Mouse (Mus musculus) spleen, adult 2 months (tissue): ENCODE results near the gene Bag6. TPM values are rescaled to one million over a fixed set of nuclear protein-coding genes. Genes with fewer than 3 reads are reported as not detected.

Experiments used
- DNase-seq, 2 experiments: peaks; one replicate each; pipeline versions ENCODE4 v3.0.0 to v3.0.0-alpha.2; 2012 to 2021; ENCODE audit warnings: low spot score in 2 of 2, low read depth in 1 of 2
- H3K27ac ChIP-seq: fragments of 200-500 bp; 2 replicates; pipeline ENCODE4 v1.5.1; 2012; ENCODE audit warnings: low read length, inconsistent platforms; ENCODE audit not compliant: insufficient read depth
- H3K27me3 ChIP-seq: fragments of 200-500 bp; 2 replicates; pipeline ENCODE4 v1.6.1; 2012; ENCODE audit warnings: mild to moderate bottlenecking, moderate library complexity, low read length, inconsistent platforms; ENCODE audit not compliant: control insufficient read depth, insufficient read depth
- H3K36me3 ChIP-seq: fragments of 200-500 bp; 2 replicates; pipeline ENCODE4 v1.6.1; 2012; ENCODE audit warnings: mild to moderate bottlenecking, low read length, inconsistent platforms; ENCODE audit not compliant: control insufficient read depth, insufficient read depth
- H3K4me1 ChIP-seq: fragments of 200-500 bp; 2 replicates; pipeline ENCODE4 v1.6.1; 2011; ENCODE audit warnings: inconsistent platforms; ENCODE audit not compliant: control insufficient read depth, insufficient read depth, insufficient read length
- H3K4me3 ChIP-seq: fragments of 200-500 bp; 2 replicates; pipeline ENCODE4 v1.5.1; 2011; ENCODE audit warnings: mild to moderate bottlenecking, inconsistent platforms; ENCODE audit not compliant: insufficient read depth, insufficient read length; ENCODE audit errors: extremely low read depth
- CTCF ChIP-seq: fragments of 200-500 bp; IDR thresholded peaks from 2 replicates; pipeline ENCODE4 v1.5.1; 2011; ENCODE audit warnings: mild to moderate bottlenecking, inconsistent platforms; ENCODE audit not compliant: insufficient read depth, insufficient read length, insufficient replicate concordance; ENCODE audit errors: extremely low read depth
- POLR2A ChIP-seq: fragments of 200-500 bp; IDR thresholded peaks from 2 replicates; pipeline ENCODE4 v1.6.1; 2011; ENCODE audit warnings: low read depth, low read length, inconsistent platforms
- WGBS: fragments of 180-500 bp; shearing (Covaris S2); methylation state at CpG from one replicate; pipeline ENCODE4 v1.1.7; 2018; 5-methylcytosine and 5-hydroxymethylcytosine counted together
- polyA plus RNA-seq: library from polyadenylated mRNA; depleted of rRNA; stranded (reverse); fragments of >200 nt; gene quantifications from 2 replicates; pipeline ENCODE4 v1.2.3, GENCODE M21; 2012; rRNA removed

The Bag6 gene
- 166 and 202 TPM in 2 replicates for polyA plus RNA-seq

DNA sequence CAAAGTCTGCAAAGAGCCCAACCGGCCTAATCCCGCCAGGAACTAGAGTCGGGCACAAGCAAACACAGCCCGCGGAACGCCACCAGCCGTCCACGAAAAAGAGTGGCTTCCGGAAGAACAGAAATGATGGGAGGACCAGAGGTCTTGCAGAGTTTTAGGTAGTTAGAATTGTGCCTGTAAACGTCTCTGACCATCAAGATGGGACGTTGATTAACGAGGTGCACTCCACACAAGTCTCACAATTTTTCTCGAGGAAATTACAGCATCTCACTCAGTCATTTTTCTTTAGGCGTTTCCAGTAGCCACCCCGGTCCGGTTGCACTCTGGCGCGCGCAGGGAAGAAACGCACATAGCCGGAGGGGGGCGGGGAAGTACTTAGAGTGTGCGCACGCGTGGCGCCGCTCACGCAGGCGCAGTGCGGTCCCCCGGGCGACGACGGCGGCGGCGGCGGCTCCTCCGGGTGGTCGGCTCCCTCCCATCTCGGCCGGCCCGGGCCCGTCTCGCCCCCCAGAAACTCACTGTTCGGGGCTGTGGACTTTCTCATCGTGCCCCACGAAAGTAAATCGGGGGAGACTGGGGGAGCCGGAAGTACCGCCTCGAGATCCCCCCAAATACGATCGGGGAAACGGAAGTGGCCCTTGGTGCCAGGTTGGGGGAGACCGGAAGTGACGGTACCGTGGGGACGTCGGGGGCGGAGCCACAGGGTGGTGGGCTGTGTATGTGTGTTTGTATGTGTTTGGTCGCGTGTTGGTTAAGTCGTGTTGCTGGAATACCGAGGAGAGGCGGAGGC lies at the start of gene Bag6:
TSS of gene Bag6 (plus strand) at position 378 of the 790 bp plus-strand sequence.
- Histone ChIP-seq H3K27me3 (no peaks in the 10 kb centered on the region), H3K4me3 (peak within 1 kb of the TSS; percentile 98), H3K27ac (peak within 1 kb of the TSS; percentile 97), H3K4me1 (peaks cover 5% of the 10 kb centered on the region; the same call in 1 of the 2 replicates), H3K36me3 (peaks cover 11% of the 10 kb centered on the region)
- under 1% methylated on average over 66 of the region's 66 CpGs for WGBS
- TF ChIP-seq CTCF (no peak), POLR2A (no peak; the same call in 1 of the 2 replicates)
- DNase-seq: peak; percentile 88 to 93

DNA sequence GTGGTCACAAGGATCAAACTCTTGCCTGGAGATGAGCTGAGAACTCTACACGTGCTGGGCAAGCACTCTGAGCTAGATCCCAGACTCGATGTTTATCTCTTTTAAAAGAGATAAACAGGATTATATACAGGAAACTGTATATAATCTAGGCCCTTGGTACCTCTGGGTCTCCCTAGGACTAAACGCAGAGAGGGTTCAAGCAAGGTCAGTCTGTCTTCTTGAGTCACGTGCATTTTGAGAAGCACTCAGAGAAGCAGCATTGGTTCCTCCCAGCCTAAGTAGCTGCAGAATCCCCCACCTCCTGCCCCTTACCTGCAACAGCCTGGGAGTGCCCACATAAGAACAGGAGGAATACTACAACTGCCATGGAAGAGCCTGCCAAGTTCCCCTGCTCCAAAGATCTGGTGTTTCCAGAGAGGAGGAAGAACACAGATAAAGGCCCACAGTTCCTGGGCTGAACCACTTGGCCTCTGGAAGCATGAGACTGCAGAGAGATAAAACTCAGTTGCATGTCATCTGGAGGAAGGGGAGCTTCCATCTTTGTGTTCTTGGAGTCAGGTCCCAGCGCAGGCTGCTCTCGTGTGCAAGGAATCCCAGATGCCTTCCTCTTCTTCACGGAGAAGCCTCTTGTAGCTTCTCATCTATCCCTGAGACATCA lies 49.6 kb upstream of the Bag6 start, which contains the start of gene Ly6g6f:
TSS of gene Ly6g6f (minus strand) at position 403 of the 658 bp plus-strand sequence.
- TF ChIP-seq CTCF (no peak), POLR2A (no peak)
- WGBS: 80% methylated on average over 7 of the region's 7 CpGs
- no peak within 1 kb of the TSS for H3K4me3 ChIP-seq
- H3K27me3 ChIP-seq: no peaks in the 10 kb centered on the region
- peaks cover 3% of the 10 kb centered on the region; the same call in 1 of the 2 replicates for H3K4me1 ChIP-seq
- DNase-seq: no peak
- no peak within 1 kb of the TSS for H3K27ac ChIP-seq
- no peaks in the 10 kb centered on the region for H3K36me3 ChIP-seq

DNA sequence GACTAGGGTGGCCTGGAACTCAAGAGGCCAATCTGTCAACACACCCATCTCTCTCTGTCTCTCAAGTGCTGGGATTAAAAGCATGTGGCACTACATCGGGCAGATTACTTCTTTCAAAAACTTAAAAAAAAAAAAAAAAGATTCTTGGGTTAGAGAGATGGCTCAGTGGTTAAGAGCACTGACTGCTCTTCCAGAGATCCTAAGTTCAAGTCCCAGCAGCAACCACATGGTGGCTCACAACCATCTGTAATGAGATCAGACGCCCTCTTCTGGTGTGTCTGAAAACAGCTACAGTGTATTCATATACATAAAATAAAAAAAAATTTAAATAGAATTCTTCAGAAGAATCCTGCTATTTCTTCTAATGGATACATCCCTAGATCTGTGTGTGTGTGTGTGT lies 46.8 kb upstream of the Bag6 start:
- Histone ChIP-seq H3K4me1 (peaks cover 5% of the 10 kb centered on the region; the same call in 1 of the 2 replicates), H3K27ac (no peak overlapping the region), H3K36me3 (peaks cover 7% of the 10 kb centered on the region), H3K27me3 (no peaks in the 10 kb centered on the region), H3K4me3 (no peak overlapping the region)
- no peak for DNase-seq
- TF ChIP-seq CTCF (no peak), POLR2A (no peak)
- WGBS: 48% methylated on average over 2 of the region's 2 CpGs

- Histone ChIP-seq H3K27me3 (no peaks in the 10 kb centered on the region), H3K4me1 (peaks cover 5% of the 10 kb centered on the region; the same call in 1 of the 2 replicates), H3K27ac (peak within 1 kb of the TSS; percentile 99), H3K4me3 (peak within 1 kb of the TSS; percentile 98), H3K36me3 (peaks cover 9% of the 10 kb centered on the region)
- 2% methylated on average over 67 of the region's 67 CpGs for WGBS
- DNase-seq: peak; percentile 88 to 91
- TF ChIP-seq POLR2A (peak; percentile 72), CTCF (0 out of 2 replicates have a peak, but pooled peaks have one; percentile 0)
Measured at GRCm38 (mm10) chr17:35088825-35089644, 45.9 kb upstream of the Bag6 start, which contains the start of gene Abhd16a. Abhd16a (plus strand) TSS chr17:35089263.

DNA sequence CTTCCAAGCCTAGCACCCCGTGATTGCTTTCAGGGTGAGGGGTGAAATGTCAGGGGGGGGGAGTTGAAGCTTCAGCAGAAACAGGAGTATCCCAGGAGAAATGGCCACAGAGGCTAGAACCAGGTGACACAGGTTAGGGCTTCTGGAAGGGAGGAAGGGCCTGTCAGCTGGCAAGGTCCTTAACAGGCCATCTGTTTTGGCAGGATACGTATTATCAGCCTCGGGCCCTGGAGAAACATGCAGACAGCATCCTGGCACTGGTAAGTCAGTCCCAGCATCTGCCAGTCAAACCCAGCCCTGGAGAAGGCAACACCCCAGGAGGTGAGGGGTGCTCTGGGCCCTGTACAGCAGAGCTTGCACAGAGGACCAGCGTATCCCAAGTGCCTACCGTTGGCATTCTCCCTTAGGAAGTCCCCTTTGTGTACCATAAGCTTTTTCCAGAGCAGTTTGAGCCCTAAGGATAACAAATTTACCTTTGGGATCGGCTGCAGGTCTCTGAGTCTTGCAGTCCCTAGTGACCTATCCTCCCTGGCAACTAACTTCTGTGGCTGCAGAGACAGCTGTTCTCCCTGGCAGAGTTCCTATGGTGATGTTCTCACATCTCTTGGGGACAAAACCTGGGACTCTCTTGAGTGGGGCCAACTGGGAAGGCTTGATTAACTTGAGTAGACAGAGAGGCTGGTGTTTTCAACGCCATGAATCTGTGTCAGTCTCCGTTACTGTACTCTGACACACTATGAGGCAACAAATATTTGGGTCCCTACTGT lies 44.6 kb upstream of the Bag6 start:
- Histone ChIP-seq H3K4me3 (no peak overlapping the region), H3K36me3 (peaks cover 14% of the 10 kb centered on the region), H3K4me1 (peaks cover 5% of the 10 kb centered on the region; the same call in 1 of the 2 replicates), H3K27me3 (no peaks in the 10 kb centered on the region), H3K27ac (no peak overlapping the region)
- no peak for DNase-seq
- TF ChIP-seq CTCF (no peak), POLR2A (no peak)
- WGBS: 66% methylated on average over 8 of the region's 8 CpGs
